Mouse (Mus musculus) MEL (cell line): ENCODE results near the gene Unc13b. TPM values are rescaled to one million over a fixed set of nuclear protein-coding genes. Genes with fewer than 3 reads are reported as not detected.

Experiments used
- DNase-seq: peaks from one replicate; pipeline ENCODE4 v3.0.0; 2011; ENCODE audit warnings: low read depth, low spot score
- H3K27ac ChIP-seq: 2 replicates; pipeline ENCODE4 v1.5.1; 2012; ENCODE audit warnings: low read depth, mild to moderate bottlenecking, control low read depth, low read length, moderate library complexity; ENCODE audit not compliant: control insufficient read depth
- H3K27me3 ChIP-seq, 2 experiments: fragments of 150-350 bp in 1 of 2; sonication (generic) in 1 of 2; 2 replicates each; pipeline ENCODE4 v1.6.1; 2012; ENCODE audit warnings: low read length in 2 of 2, mild to moderate bottlenecking in 2 of 2, improper control_type of control experiment in 1 of 2, moderate library complexity in 1 of 2; ENCODE audit not compliant: insufficient read depth in 2 of 2, control insufficient read depth in 1 of 2
- H3K36me3 ChIP-seq, 2 experiments: 2 replicates each; pipeline ENCODE4 v1.6.1; 2012 to 2014; ENCODE audit warnings: low read length in 2 of 2, improper control_type of control experiment in 1 of 2, inconsistent platforms in 1 of 2, mild to moderate bottlenecking in 1 of 2; ENCODE audit not compliant: insufficient read depth in 2 of 2, control insufficient read depth in 1 of 2
- H3K4me1 ChIP-seq, 2 experiments: fragments of 150-350 bp in 1 of 2; sonication (generic) in 1 of 2; 2 replicates each; pipeline ENCODE4 v1.6.1; 2012; ENCODE audit warnings: low read length in 2 of 2, improper control_type of control experiment in 1 of 2, mild to moderate bottlenecking in 1 of 2; ENCODE audit not compliant: insufficient read depth in 2 of 2, control insufficient read depth in 1 of 2
- H3K4me3 ChIP-seq, 2 experiments: fragments of 150-350 bp in 1 of 2; sonication (generic) in 1 of 2; 2 replicates each; pipeline ENCODE4 v1.5.1; 2012; ENCODE audit warnings: low read depth in 2 of 2, low read length in 2 of 2, mild to moderate bottlenecking in 2 of 2, moderate library complexity in 2 of 2, control low read depth in 1 of 2, improper control_type of control experiment in 1 of 2; ENCODE audit not compliant: control insufficient read depth in 1 of 2, insufficient read depth in 1 of 2
- H3K79me2 ChIP-seq: 2 replicates; pipeline ENCODE4 v1.6.1; 2012; ENCODE audit warnings: mild to moderate bottlenecking, low read length, moderate library complexity; ENCODE audit not compliant: control insufficient read depth, poor library complexity, insufficient read depth
- H3K9ac ChIP-seq: 2 replicates; pipeline ENCODE4 v1.6.1; 2012; ENCODE audit warnings: low read depth, mild to moderate bottlenecking, control low read depth, low read length, moderate library complexity; ENCODE audit not compliant: control insufficient read depth, poor library complexity, severe bottlenecking
- H3K9me3 ChIP-seq: fragments of 150-350 bp; sonication (generic); replicated peaks from 2 replicates; pipeline ENCODE4 v1.6.1; 2012; ENCODE audit warnings: mild to moderate bottlenecking, low read length, improper control_type of control experiment, moderate library complexity; ENCODE audit not compliant: insufficient read depth
- CTCF ChIP-seq, 3 experiments: IDR thresholded peaks in 2 of 3; conservative IDR thresholded peaks in 1 of 3; 2 replicates each; pipeline ENCODE4 v1.5.1; 2011 to 2012; ENCODE audit warnings: low read length in 3 of 3, low read depth in 2 of 3, mild to moderate bottlenecking in 2 of 3, improper control_type of control experiment in 1 of 3, inconsistent platforms in 1 of 3, mixed read lengths in 1 of 3, moderate library complexity in 1 of 3; ENCODE audit not compliant: control insufficient read depth in 1 of 3, insufficient read depth in 1 of 3, poor library complexity in 1 of 3, severe bottlenecking in 1 of 3
- EP300 ChIP-seq, 2 experiments: IDR thresholded peaks; 2 replicates each; pipeline ENCODE4 v1.6.1; 2011; ENCODE audit warnings: improper control_type of control experiment in 2 of 2, low read length in 2 of 2, low read depth in 1 of 2, mild to moderate bottlenecking in 1 of 2
- GABPA ChIP-seq: IDR thresholded peaks from 2 replicates; pipeline ENCODE4 v1.6.1; 2012; ENCODE audit warnings: low read depth, mild to moderate bottlenecking, inconsistent platforms, low read length, improper control_type of control experiment, moderate library complexity
- GATA1 ChIP-seq: IDR thresholded peaks from 2 replicates; pipeline ENCODE4 v1.6.1; 2011; ENCODE audit warnings: low read depth, low read length, improper control_type of control experiment
- HCFC1 ChIP-seq: IDR thresholded peaks from 2 replicates; pipeline ENCODE4 v1.6.1; 2012; ENCODE audit warnings: low read depth, mild to moderate bottlenecking, inconsistent platforms, low read length, improper control_type of control experiment, moderate library complexity
- KAT2A ChIP-seq: conservative IDR thresholded peaks from 2 replicates; pipeline ENCODE4 v1.6.1; 2012; ENCODE audit warnings: low read depth, low read length, improper control_type of control experiment, inconsistent platforms
- MAFK ChIP-seq: IDR thresholded peaks from 2 replicates; pipeline ENCODE4 v1.6.1; 2011; ENCODE audit warnings: low read depth, mild to moderate bottlenecking, low read length, improper control_type of control experiment, borderline replicate concordance
- MAZ ChIP-seq: IDR thresholded peaks from 2 replicates; pipeline ENCODE4 v1.6.1; 2012; ENCODE audit warnings: low read depth, mild to moderate bottlenecking, inconsistent platforms, low read length, improper control_type of control experiment
- MXI1 ChIP-seq: IDR thresholded peaks from 2 replicates; pipeline ENCODE4 v1.6.1; 2011; ENCODE audit warnings: mild to moderate bottlenecking, low read depth, low read length, improper control_type of control experiment
- MYB ChIP-seq: IDR thresholded peaks from 2 replicates; pipeline ENCODE4 v1.6.1; 2011; ENCODE audit warnings: mild to moderate bottlenecking, low read depth, low read length, improper control_type of control experiment
- MYC ChIP-seq: IDR thresholded peaks from 2 replicates; pipeline ENCODE4 v1.6.1; 2011; ENCODE audit warnings: low read depth, mild to moderate bottlenecking, low read length, improper control_type of control experiment, moderate library complexity
- NELFE ChIP-seq: IDR thresholded peaks from 2 replicates; pipeline ENCODE4 v1.6.1; 2011; ENCODE audit warnings: low read depth, low read length, improper control_type of control experiment
- POLR2AphosphoS5 ChIP-seq: IDR thresholded peaks from 2 replicates; pipeline ENCODE4 v1.6.1; 2012; ENCODE audit warnings: low read depth, borderline replicate concordance, mild to moderate bottlenecking, inconsistent platforms, low read length, moderate library complexity, mixed read lengths
- RAD21 ChIP-seq: IDR thresholded peaks from 2 replicates; pipeline ENCODE4 v1.6.1; 2011; ENCODE audit warnings: mild to moderate bottlenecking, low read depth, low read length, improper control_type of control experiment
- SIN3A ChIP-seq: IDR thresholded peaks from 2 replicates; pipeline ENCODE4 v1.6.1; 2012; ENCODE audit warnings: low read length, improper control_type of control experiment, inconsistent platforms
- SMC3 ChIP-seq: IDR thresholded peaks from 2 replicates; pipeline ENCODE4 v1.6.1; 2011; ENCODE audit warnings: low read depth, low read length, improper control_type of control experiment
- TAL1 ChIP-seq: IDR thresholded peaks from 2 replicates; pipeline ENCODE4 v1.6.1; 2012; ENCODE audit warnings: mild to moderate bottlenecking, inconsistent platforms, low read length, moderate library complexity, mixed read lengths
- TBP ChIP-seq: IDR thresholded peaks from 2 replicates; pipeline ENCODE4 v1.8.0; 2011; ENCODE audit warnings: low read depth, low read length, improper control_type of control experiment
- TCF12 ChIP-seq: IDR thresholded peaks from 2 replicates; pipeline ENCODE4 v1.6.1; 2014; ENCODE audit warnings: low read depth, mild to moderate bottlenecking, inconsistent platforms, low read length, improper control_type of control experiment, moderate library complexity
- UBTF ChIP-seq: IDR thresholded peaks from 2 replicates; pipeline ENCODE4 v1.6.1; 2012; ENCODE audit warnings: low read depth, mild to moderate bottlenecking, inconsistent platforms, low read length, improper control_type of control experiment, moderate library complexity, borderline replicate concordance; ENCODE audit not compliant: insufficient read depth
- USF2 ChIP-seq, 2 experiments: IDR thresholded peaks; 2 replicates each; pipeline ENCODE4 v1.6.1; 2011 to 2012; ENCODE audit warnings: improper control_type of control experiment in 2 of 2, low read length in 2 of 2, borderline replicate concordance in 1 of 2, inconsistent platforms in 1 of 2, low read depth in 1 of 2, mild to moderate bottlenecking in 1 of 2; ENCODE audit not compliant: insufficient read depth in 1 of 2
- polyA plus RNA-seq, 2 experiments: library from polyadenylated mRNA; stranded (reverse) in 1 of 2; unstranded in 1 of 2; fragments of >175 nt in 1 of 2; fragments of >200 nt in 1 of 2; gene quantifications; 2 replicates each; pipeline versions ENCODE4 v1.2.1 to v1.2.4; 2012; ENCODE audit warnings: low replicate concordance in 2 of 2, low read depth in 1 of 2; ENCODE audit not compliant: insufficient read length in 2 of 2, insufficient read depth in 1 of 2, missing spikeins in 1 of 2
- total RNA-seq: library from RNA; depleted of rRNA; stranded (reverse); fragments of 300-350 nt; gene quantifications from 2 replicates; pipeline ENCODE4 v1.2.3, GENCODE M21; 2012

The Unc13b gene
- total and polyA plus RNA-seq, 3 experiments, result 5.4 to 9.6 TPM; not detected in 1

- H3K36me3 ChIP-seq, result no peaks in the 10 kb centered on the region
- H3K4me3 ChIP-seq, result no peak overlapping the region
- no peaks in the 10 kb centered on the region for H3K4me1 ChIP-seq
- H3K9me3 ChIP-seq, result no peaks in the 10 kb centered on the region
- H3K79me2 ChIP-seq, result no peaks in the 10 kb centered on the region
- H3K27me3 ChIP-seq, result no peaks in the 10 kb centered on the region
- TF ChIP-seq HCFC1 (no peak), UBTF (no peak), POLR2AphosphoS5 (no peak), SMC3 (peak; percentile 54), GABPA (no peak), KAT2A (no peak), TBP (no peak), TCF12 (no peak), USF2 (IDR thresholded peaks at IDR 0.05; ENCODE audit: borderline replicate concordance in 1 of 2, insufficient read depth in 1 of 2, low read depth in 1 of 2, low read length in 2 of 2) (no peak), MYC (no peak), MYB (no peak), MXI1 (no peak), EP300 (IDR thresholded peaks at IDR 0.05; ENCODE audit: low read depth in 1 of 2, low read length in 2 of 2) (no peak), TAL1 (no peak), MAZ (no peak), SIN3A (no peak), MAFK (no peak), NELFE (no peak), GATA1 (no peak), RAD21 (peak; percentile 7), CTCF (IDR thresholded peaks at IDR 0.05 in 2 of 3, conservative IDR thresholded peaks at IDR 0.05 in 1 of 3; ENCODE audit: control insufficient read depth in 1 of 3, insufficient read depth in 1 of 3, low read depth in 2 of 3, low read length in 3 of 3, poor library complexity in 1 of 3, severe bottlenecking in 1 of 3) (peak in 2 of 3 experiments; percentile 1 to 31; a peak in 2 of 6 replicates)
- H3K27ac ChIP-seq, result no peak overlapping the region
- DNase-seq, result no peak
- no peak overlapping the region for H3K9ac ChIP-seq
Measured at GRCm38 (mm10) chr4:43244022-43244421, 185.3 kb downstream of the Unc13b start.

GRCm38 (mm10) chr4:43245776-43246175 lies 187.0 kb downstream of the Unc13b start:
- Histone ChIP-seq H3K36me3 (peaks cover 0 to 1% of the 10 kb centered on the region in 2 experiments; a peak in 2 of 4 replicates), H3K27me3 (no peaks in the 10 kb centered on the region), H3K79me2 (no peaks in the 10 kb centered on the region), H3K4me3 (no peak overlapping the region), H3K9ac (no peak overlapping the region), H3K27ac (no peak overlapping the region), H3K4me1 (peaks cover 0 to 2% of the 10 kb centered on the region in 2 experiments; a peak in 2 of 4 replicates), H3K9me3 (no peaks in the 10 kb centered on the region)
- TF ChIP-seq SMC3 (no peak), EP300 (IDR thresholded peaks at IDR 0.05; ENCODE audit: low read depth in 1 of 2, low read length in 2 of 2) (no peak), HCFC1 (no peak)
- no peak for DNase-seq
